Mouse (Mus musculus): ENCODE measurements at regions not wholly inside any gene's neighbourhood (a gene's known extent, or its start where the extent isn't known, plus 50 kb on each side); places are given as distances from the start of the nearest gene placed in this dataset.

GRCm38 (mm10) chr10:37447333-37448204, 308.8 kb upstream of the Marcks start:
- WGBS, result 84% methylated on average over 4 of the region's 4 CpGs
- no peaks in the 10 kb centered on the region for H3K27me3 ChIP-seq (ENCODE audit: poor library complexity, severe bottlenecking)
- no peak overlapping the region for H3K4me3 ChIP-seq
- no peaks in the 10 kb centered on the region for H3K9me3 ChIP-seq
- H3K4me1 ChIP-seq, result no peaks in the 10 kb centered on the region
- DNase-seq (ENCODE audit: extremely low spot score, low spot score), result no peak
- H3K36me3 ChIP-seq (replicated peaks), result no peaks in the 10 kb centered on the region
- H3K27ac ChIP-seq, result no peak overlapping the region

GRCm38 (mm10) chr10:37439863-37440613, 301.3 kb upstream of the Marcks start:
- H3K9me3 ChIP-seq, result no peaks in the 10 kb centered on the region
- no peaks in the 10 kb centered on the region for H3K27me3 ChIP-seq (ENCODE audit: poor library complexity, severe bottlenecking)
- H3K27ac ChIP-seq, result peak overlapping the region; percentile 63; the same call in 1 of the 2 replicates
- H3K36me3 ChIP-seq (replicated peaks), result no peaks in the 10 kb centered on the region
- WGBS, result 46% methylated on average over 4 of the region's 4 CpGs
- no peak for DNase-seq (ENCODE audit: extremely low spot score, low spot score)
- H3K4me1 ChIP-seq, result peaks cover 35% of the 10 kb centered on the region
- H3K4me3 ChIP-seq, result no peak overlapping the region

GRCm38 (mm10) chr10:37438312-37438711, 299.6 kb upstream of the Marcks start:
- WGBS, result 87% methylated on average over 3 of the region's 3 CpGs
- no peaks in the 10 kb centered on the region for H3K27me3 ChIP-seq (ENCODE audit: poor library complexity, severe bottlenecking)
- H3K4me1 ChIP-seq, result peaks cover 52% of the 10 kb centered on the region
- H3K9me3 ChIP-seq, result no peaks in the 10 kb centered on the region
- no peaks in the 10 kb centered on the region for H3K36me3 ChIP-seq (replicated peaks)
- no peak overlapping the region for H3K27ac ChIP-seq
- no peak overlapping the region for H3K4me3 ChIP-seq
- no peak for DNase-seq (ENCODE audit: extremely low spot score, low spot score)

GRCm38 (mm10) chr10:37436849-37437248, 298.1 kb upstream of the Marcks start:
- Histone ChIP-seq H3K27me3 (ENCODE audit: poor library complexity, severe bottlenecking) (no peaks in the 10 kb centered on the region), H3K4me1 (peaks cover 52% of the 10 kb centered on the region), H3K36me3 (replicated peaks) (no peaks in the 10 kb centered on the region), H3K27ac (peak overlapping the region; percentile 51; the same call in 1 of the 2 replicates), H3K4me3 (no peak overlapping the region), H3K9me3 (no peaks in the 10 kb centered on the region)
- DNase-seq (ENCODE audit: extremely low spot score, low spot score), result no peak

GRCm38 (mm10) chr10:37434229-37434628, 295.5 kb upstream of the Marcks start:
- no peak for DNase-seq (ENCODE audit: extremely low spot score, low spot score)
- H3K9me3 ChIP-seq, result no peaks in the 10 kb centered on the region
- no peaks in the 10 kb centered on the region for H3K27me3 ChIP-seq (ENCODE audit: poor library complexity, severe bottlenecking)
- peaks cover 40% of the 10 kb centered on the region for H3K4me1 ChIP-seq
- H3K4me3 ChIP-seq, result no peak overlapping the region
- no peaks in the 10 kb centered on the region for H3K36me3 ChIP-seq (replicated peaks)
- peak overlapping the region; percentile 74 for H3K27ac ChIP-seq
- 59% methylated on average over 5 of the region's 5 CpGs for WGBS

- H3K36me3 ChIP-seq (replicated peaks), result no peaks in the 10 kb centered on the region
- 88% methylated on average over 1 of the region's 1 CpGs for WGBS
- H3K27me3 ChIP-seq (ENCODE audit: poor library complexity, severe bottlenecking), result no peaks in the 10 kb centered on the region
- no peak overlapping the region for H3K27ac ChIP-seq
- no peaks in the 10 kb centered on the region for H3K9me3 ChIP-seq
- DNase-seq (ENCODE audit: extremely low spot score, low spot score), result no peak
- H3K4me1 ChIP-seq, result no peaks in the 10 kb centered on the region
- H3K4me3 ChIP-seq, result no peak overlapping the region
Measured at GRCm38 (mm10) chr10:37423047-37423446, 284.3 kb upstream of the Marcks start.

- 81% methylated on average over 2 of the region's 2 CpGs for WGBS
- no peaks in the 10 kb centered on the region for H3K9me3 ChIP-seq
- H3K27ac ChIP-seq, result no peak overlapping the region
- no peaks in the 10 kb centered on the region for H3K27me3 ChIP-seq (ENCODE audit: poor library complexity, severe bottlenecking)
- H3K4me3 ChIP-seq, result no peak overlapping the region
- H3K4me1 ChIP-seq, result no peaks in the 10 kb centered on the region
- no peak for DNase-seq (ENCODE audit: extremely low spot score, low spot score)
- no peaks in the 10 kb centered on the region for H3K36me3 ChIP-seq (replicated peaks)
Measured at GRCm38 (mm10) chr10:37422612-37423011, 283.9 kb upstream of the Marcks start.

- H3K27me3 ChIP-seq (ENCODE audit: poor library complexity, severe bottlenecking), result no peaks in the 10 kb centered on the region
- no peaks in the 10 kb centered on the region for H3K36me3 ChIP-seq (replicated peaks)
- no peak overlapping the region for H3K27ac ChIP-seq
- no peaks in the 10 kb centered on the region for H3K9me3 ChIP-seq
- DNase-seq (ENCODE audit: extremely low spot score, low spot score), result no peak
- H3K4me3 ChIP-seq, result no peak overlapping the region
- 63% methylated on average over 1 of the region's 1 CpGs for WGBS
- no peaks in the 10 kb centered on the region for H3K4me1 ChIP-seq
Measured at GRCm38 (mm10) chr10:37416321-37416720, 277.6 kb upstream of the Marcks start.

- Histone ChIP-seq H3K27me3 (ENCODE audit: poor library complexity, severe bottlenecking) (no peaks in the 10 kb centered on the region), H3K36me3 (replicated peaks) (no peaks in the 10 kb centered on the region), H3K27ac (no peak overlapping the region), H3K9me3 (no peaks in the 10 kb centered on the region), H3K4me1 (no peaks in the 10 kb centered on the region), H3K4me3 (no peak overlapping the region)
- no peak for DNase-seq (ENCODE audit: extremely low spot score, low spot score)
- WGBS, result 86% methylated on average over 1 of the region's 1 CpGs
Measured at GRCm38 (mm10) chr10:37412401-37412800, 273.7 kb upstream of the Marcks start.

- WGBS, result 59% methylated on average over 1 of the region's 1 CpGs
- H3K27ac ChIP-seq, result no peak overlapping the region
- DNase-seq (ENCODE audit: extremely low spot score, low spot score), result no peak
Measured at GRCm38 (mm10) chr10:37409749-37410148, 271.0 kb upstream of the Marcks start.

GRCm38 (mm10) chr10:37407487-37407886, 268.8 kb upstream of the Marcks start:
- Histone ChIP-seq H3K27me3 (ENCODE audit: poor library complexity, severe bottlenecking) (no peaks in the 10 kb centered on the region), H3K4me3 (no peak overlapping the region), H3K36me3 (replicated peaks) (no peaks in the 10 kb centered on the region), H3K27ac (no peak overlapping the region), H3K4me1 (no peaks in the 10 kb centered on the region), H3K9me3 (no peaks in the 10 kb centered on the region)
- no peak for DNase-seq (ENCODE audit: extremely low spot score, low spot score)
- WGBS, result 89% methylated on average over 2 of the region's 2 CpGs

More at GRCm38 (mm10) chr10:37409749-37410148, 271.0 kb upstream of the Marcks start:
- Histone ChIP-seq H3K27me3 (ENCODE audit: poor library complexity, severe bottlenecking) (no peaks in the 10 kb centered on the region), H3K4me1 (no peaks in the 10 kb centered on the region), H3K36me3 (replicated peaks) (no peaks in the 10 kb centered on the region), H3K9me3 (no peaks in the 10 kb centered on the region), H3K4me3 (no peak overlapping the region)

- Histone ChIP-seq H3K36me3 (replicated peaks) (no peaks in the 10 kb centered on the region), H3K4me3 (no peak overlapping the region), H3K4me1 (peaks cover 14% of the 10 kb centered on the region), H3K27ac (no peak overlapping the region), H3K9me3 (no peaks in the 10 kb centered on the region), H3K27me3 (ENCODE audit: poor library complexity, severe bottlenecking) (no peaks in the 10 kb centered on the region)
- WGBS, result 96% methylated on average over 4 of the region's 4 CpGs
- DNase-seq (ENCODE audit: extremely low spot score, low spot score), result no peak
Measured at GRCm38 (mm10) chr10:37404933-37405332, 266.2 kb upstream of the Marcks start.

- H3K36me3 ChIP-seq (replicated peaks), result no peaks in the 10 kb centered on the region
- H3K27ac ChIP-seq, result no peak overlapping the region
- H3K27me3 ChIP-seq (ENCODE audit: poor library complexity, severe bottlenecking), result no peaks in the 10 kb centered on the region
- no peak overlapping the region for H3K4me3 ChIP-seq
- no peaks in the 10 kb centered on the region for H3K9me3 ChIP-seq
- DNase-seq (ENCODE audit: extremely low spot score, low spot score), result no peak
- H3K4me1 ChIP-seq, result peaks cover 14% of the 10 kb centered on the region
Measured at GRCm38 (mm10) chr10:37404407-37404806, 265.7 kb upstream of the Marcks start.

Data from forebrain, embryonic 10.5 days (tissue).